12 mouse cellular contexts compared by ENCODE assay signal in genomic region chr11:97445999-97446511, GRCm38 (mm10). TPM values are rescaled to one million over a fixed set of nuclear protein-coding genes. Genes with fewer than 3 reads are reported as not detected.
A peak's percentile ranks its signal among the peaks of the same experiment; 100 is the strongest.
DNase-seq lines count a peak whose midpoint lies in the region; ATAC-seq lines count a peak whose summit lies in the region.
"Had no signal": no experiment of that assay in that cellular context is flagged by ENCODE, and none has a peak within 500 bp of the region (broad histone marks: within the 10 kb centered on the region; RNA-seq: fewer than 3 reads in every experiment).

No protein-coding gene starts in this region.

- DNase-seq in heart, adult 9 months (ENCODE audit: low spot score in 2 of 2), result no peak
- DNase-seq in MEL-GATA-1-ER (ENCODE audit: extremely low read depth, low read depth), result peak; percentile 99
- DNase-seq in thymus, postnatal 0 days (ENCODE audit: low spot score), result no peak
- DNase-seq in layer of hippocampus, postnatal 10 days (ENCODE audit: low spot score in 2 of 2), result no peak
- DNase-seq in lung, postnatal 36 days, result no peak
- DNase-seq: cerebellum, postnatal 36 days; lung, adult 18-20 months had no signal

- no peaks in the 10 kb centered on the region for H3K27me3 ChIP-seq in heart, embryonic 14.5 days (ENCODE audit: control insufficient read depth, insufficient read depth, low read length)

- 0 out of 4 replicates have a peak overlapping the region, but pooled peaks of 1 of the 2 experiments have one; percentile 5 for H3K27ac ChIP-seq in heart, embryonic 14.5 days (replicated peaks in 1 of 2; ENCODE audit: control insufficient read depth in 1 of 2, insufficient read depth in 1 of 2, low read depth in 2 of 2, low read length in 2 of 2)
- H3K27ac ChIP-seq: midbrain, embryonic 15.5 days had no signal

- no peaks in the 10 kb centered on the region for H3K9me3 ChIP-seq in heart, embryonic 14.5 days (ENCODE audit: control insufficient read depth, low read length)
- H3K9me3 ChIP-seq: midbrain, embryonic 15.5 days had no signal

- H3K4me1 ChIP-seq in heart, embryonic 14.5 days (ENCODE audit: control insufficient read depth in 2 of 2, insufficient read depth in 2 of 2, low read length in 2 of 2), result peaks cover 40 to 57% of the 10 kb centered on the region in 2 experiments

- no peak overlapping the region for H3K4me3 ChIP-seq in heart, embryonic 14.5 days (ENCODE audit: control insufficient read depth in 1 of 2, insufficient read depth in 1 of 2, low read depth in 1 of 2, low read length in 2 of 2)
- H3K4me3 ChIP-seq: midbrain, embryonic 15.5 days had no signal

- 50% methylated on average over 4 of the region's 4 CpGs for WGBS in heart, embryonic 14.5 days

- H3K4me2 ChIP-seq in heart, embryonic 14.5 days (ENCODE audit: low read length), result no peak overlapping the region
- H3K4me2 ChIP-seq: midbrain, embryonic 15.5 days had no signal

- H3K9ac ChIP-seq in heart, embryonic 14.5 days (ENCODE audit: low read length), result 0 out of 2 replicates have a peak overlapping the region, but pooled peaks have one; percentile 12
- H3K9ac ChIP-seq: midbrain, embryonic 15.5 days had no signal

- no peak for ATAC-seq in heart, embryonic 14.5 days (ENCODE audit: insufficient number of reproducible peaks, insufficient read depth, low FRiP score, low read depth)
- ATAC-seq in erythroid progenitor cell, adult 5-6 weeks (replicated peaks; ENCODE audit: low FRiP score, poor library complexity, severe bottlenecking), result peak; percentile 71
- ATAC-seq in megakaryocyte progenitor cell, adult 5-6 weeks (replicated peaks; ENCODE audit: poor library complexity), result peak; percentile 69
- ATAC-seq: CD4-positive, CD25-positive, alpha-beta regulatory T cell, adult 4 months; midbrain, embryonic 15.5 days had no signal

- peaks cover 72% of the 10 kb centered on the region for H3K36me3 ChIP-seq in heart, embryonic 14.5 days (ENCODE audit: control insufficient read depth, insufficient read depth, low read length)
- H3K36me3 ChIP-seq: midbrain, embryonic 15.5 days had no signal

RNA-seq across cellular contexts. Expression of gene Arhgap23, which starts 30.7 kb away (rescaled TPM):
- polyA plus RNA-seq in heart, embryonic 14.5 days (2014; fragmentation: Nextera tagmentation; extraction: Ambion mirVana), result 7.1 and 8.4 TPM in 2 replicates
- 76.8 and 82.6 TPM in 2 replicates for total RNA-seq in erythroid progenitor cell, adult 5-6 weeks (2015; ENCODE audit: low replicate concordance)
- total RNA-seq in erythroid progenitor cell, adult 5-6 weeks (2017; ENCODE audit: low replicate concordance), result 65.7 and 71.1 TPM in 2 replicates
- total RNA-seq in megakaryocyte progenitor cell, adult 5-6 weeks (2015), result 6.3 and 8.0 TPM in 2 replicates
- 5.6 and 6.1 TPM in 2 replicates for total RNA-seq in megakaryocyte progenitor cell, adult 5-6 weeks (2017)
- polyA plus RNA-seq in thymus, postnatal 0 days (2015; fragmentation: Nextera tagmentation; extraction: Ambion mirVana), result 1.6 and 2.9 TPM in 2 replicates
- total RNA-seq in layer of hippocampus, postnatal 10 days (2021), result 10 to 100 TPM; 73.3 to 77.4 TPM
- polyA plus RNA-seq: CD4-positive, CD25-positive, alpha-beta regulatory T cell, adult 4 months had no signal

RNA-seq across cellular contexts. Expression of gene 4933428G20Rik, which starts 54.1 kb away (rescaled TPM):
- 0.19 TPM in 1 of 2 replicates, not detected in the other for polyA plus RNA-seq in heart, embryonic 14.5 days (2014; fragmentation: Nextera tagmentation; extraction: Ambion mirVana)
- not detected in 2 replicates for total RNA-seq in erythroid progenitor cell, adult 5-6 weeks (2015; ENCODE audit: low replicate concordance)
- not detected in 2 replicates for total RNA-seq in erythroid progenitor cell, adult 5-6 weeks (2017; ENCODE audit: low replicate concordance)
- total RNA-seq in megakaryocyte progenitor cell, adult 5-6 weeks (2015), result not detected in 2 replicates
- not detected in 2 replicates for total RNA-seq in megakaryocyte progenitor cell, adult 5-6 weeks (2017)
- polyA plus RNA-seq in thymus, postnatal 0 days (2015; fragmentation: Nextera tagmentation; extraction: Ambion mirVana), result 0.09 and 0.12 TPM in 2 replicates
- under 1 TPM in 1 of 2 experiments, not detected in 1; 0.22 TPM for total RNA-seq in layer of hippocampus, postnatal 10 days (2021)
- polyA plus RNA-seq: CD4-positive, CD25-positive, alpha-beta regulatory T cell, adult 4 months had no signal

Comparison
In these comparisons a context has a peak if more than half of its experiments do, and no peak if none do; other contexts are left out.
1. RNA of gene Arhgap23, which starts 30.7 kb away (total RNA-seq): 65.7 to 82.6 TPM in erythroid progenitor cell, adult 5-6 weeks and 73.3 to 77.4 TPM in layer of hippocampus, postnatal 10 days; 5.6 to 8.0 TPM in megakaryocyte progenitor cell, adult 5-6 weeks; every median in the first group is over 4 times any median in the second.